Mouse (Mus musculus): ENCODE data around the gene Cbfb. TPM values are rescaled to one million over a fixed set of nuclear protein-coding genes. Genes with fewer than 3 reads are reported as not detected.
A peak's percentile ranks its signal among the peaks of the same experiment; 100 is the strongest.

The Cbfb gene
- total and polyA plus RNA-seq, 2 experiments from 2014 or later, result 27.0 to 50.0 TPM

DNA sequence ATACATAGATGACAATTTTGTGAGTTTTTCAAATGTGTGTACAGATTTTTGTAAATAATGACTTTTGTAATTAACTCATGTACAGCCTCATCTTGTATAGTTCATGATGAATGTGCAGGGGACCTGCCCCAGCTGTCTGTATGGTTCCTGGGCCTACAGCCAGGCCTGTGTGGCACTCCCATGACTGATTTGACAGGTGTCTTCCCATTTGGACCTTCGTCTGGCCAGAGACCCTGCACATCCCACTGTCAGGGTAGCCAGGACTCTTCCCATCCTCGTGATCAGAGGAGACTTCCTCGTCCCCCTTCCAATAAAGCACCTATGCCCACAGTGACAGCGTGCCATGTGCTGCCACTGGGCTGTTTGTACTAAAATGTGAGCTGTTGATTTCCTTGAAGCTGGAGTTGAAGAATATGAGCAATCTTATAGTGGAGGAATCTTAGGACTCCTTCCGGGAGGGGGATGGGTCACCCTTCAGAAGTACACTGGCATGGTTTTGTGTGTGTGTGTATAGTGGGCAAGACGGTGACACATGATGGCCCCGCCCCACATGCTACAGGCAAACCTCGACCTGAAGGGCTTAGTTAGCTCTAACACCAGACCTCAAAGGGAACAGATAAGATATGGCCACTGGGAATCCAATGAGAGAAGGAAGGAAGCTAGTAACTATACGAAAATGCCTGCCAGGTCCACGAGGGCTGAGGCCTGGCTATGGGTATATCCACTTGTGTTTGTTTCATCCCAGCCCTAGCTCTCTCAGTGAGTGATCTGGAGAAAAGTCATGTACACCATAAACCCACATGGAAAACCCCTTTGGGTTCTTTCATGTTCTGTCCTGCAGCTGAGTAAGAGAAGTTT, 82.4 kb downstream of the Cbfb start:
- H3K27me3 ChIP-seq (ENCODE audit: control insufficient read depth, insufficient read depth, low read length), result 0 out of 2 replicates have a peak, but pooled peaks cover 11% of the 10 kb centered on the region
- no peak overlapping the region for H3K9ac ChIP-seq (replicated peaks; ENCODE audit: low read depth, low read length)
- peaks cover 14% of the 10 kb centered on the region for H3K4me1 ChIP-seq (ENCODE audit: control insufficient read depth, insufficient read depth)
- ATAC-seq (ENCODE audit: insufficient read depth, low read depth) (no peak), DNase-seq (ENCODE audit: low spot score) (no peak)
- no peaks in the 10 kb centered on the region for H3K9me3 ChIP-seq (replicated peaks; ENCODE audit: control insufficient read depth, low read length)
- 66% methylated on average over 10 of the region's 10 CpGs for WGBS
- peaks cover 53% of the 10 kb centered on the region for H3K36me3 ChIP-seq (replicated peaks; ENCODE audit: control insufficient read depth, insufficient read depth, low read length)
- TF ChIP-seq EP300 (IDR thresholded peaks at IDR 0.05; ENCODE audit: low read depth) (no peak), CTCF (IDR thresholded peaks at IDR 0.05; ENCODE audit: low read depth) (no peak)
- no peak overlapping the region for H3K4me3 ChIP-seq (ENCODE audit: low read depth, low read length)
- H3K27ac ChIP-seq (ENCODE audit: low read depth), result no peak overlapping the region
- no peak overlapping the region for H3K4me2 ChIP-seq (ENCODE audit: low read depth, low read length)

- WGBS, result 48% methylated on average over 20 of the region's 20 CpGs
- H3K9me3 ChIP-seq (replicated peaks; ENCODE audit: control insufficient read depth, low read length), result no peaks in the 10 kb centered on the region
- DNase-seq (ENCODE audit: low spot score), result no peak
- H3K27ac ChIP-seq (ENCODE audit: low read depth), result no peak overlapping the region
- H3K27me3 ChIP-seq (ENCODE audit: control insufficient read depth, insufficient read depth, low read length), result peaks cover 15% of the 10 kb centered on the region; the same call in 1 of the 2 replicates
- peak overlapping the region; percentile 99 for H3K4me2 ChIP-seq (ENCODE audit: low read depth, low read length)
- H3K4me3 ChIP-seq (ENCODE audit: low read depth, low read length), result peak overlapping the region; percentile 67
- no peak overlapping the region; the same call in 1 of the 2 replicates for H3K9ac ChIP-seq (replicated peaks; ENCODE audit: low read depth, low read length)
- no peak for ATAC-seq (ENCODE audit: insufficient read depth, low read depth)
- H3K36me3 ChIP-seq (replicated peaks; ENCODE audit: control insufficient read depth, insufficient read depth, low read length), result peaks cover 45% of the 10 kb centered on the region
- peaks cover 16% of the 10 kb centered on the region for H3K4me1 ChIP-seq (ENCODE audit: control insufficient read depth, insufficient read depth)
- TF ChIP-seq CTCF (IDR thresholded peaks at IDR 0.05; ENCODE audit: low read depth) (no peak), EP300 (IDR thresholded peaks at IDR 0.05; ENCODE audit: low read depth) (no peak)
Measured at GRCm38 (mm10) chr8:105253766-105254151, 83.3 kb downstream of the Cbfb start.

- H3K9ac ChIP-seq (replicated peaks; ENCODE audit: low read depth, low read length), result peak overlapping the region; percentile 55
- ATAC-seq (ENCODE audit: insufficient read depth, low read depth), result peak; percentile 79
Measured at GRCm38 (mm10) chr8:105254152-105254965, 83.9 kb downstream of the Cbfb start.

GRCm38 (mm10) chr8:105254966-105255350, 84.5 kb downstream of the Cbfb start, which contains the start of gene B3gnt9:
B3gnt9 (minus strand) TSS chr8:105255153.
- Histone ChIP-seq H3K9me3 (replicated peaks; ENCODE audit: control insufficient read depth, low read length) (no peaks in the 10 kb centered on the region), H3K36me3 (replicated peaks; ENCODE audit: control insufficient read depth, insufficient read depth, low read length) (peaks cover 34% of the 10 kb centered on the region), H3K27ac (ENCODE audit: low read depth) (peak within 1 kb of the TSS; percentile 78), H3K4me1 (ENCODE audit: control insufficient read depth, insufficient read depth) (peaks cover 26% of the 10 kb centered on the region), H3K4me3 (ENCODE audit: low read depth, low read length) (peak within 1 kb of the TSS; percentile 67), H3K4me2 (ENCODE audit: low read depth, low read length) (peak within 1 kb of the TSS; percentile 99), H3K9ac (replicated peaks; ENCODE audit: low read depth, low read length) (peak within 1 kb of the TSS; percentile 55), H3K27me3 (ENCODE audit: control insufficient read depth, insufficient read depth, low read length) (peaks cover 15% of the 10 kb centered on the region; the same call in 1 of the 2 replicates)
- TF ChIP-seq CTCF (IDR thresholded peaks at IDR 0.05; ENCODE audit: low read depth), result no peak
- TF ChIP-seq EP300 (IDR thresholded peaks at IDR 0.05; ENCODE audit: low read depth), result no peak
- WGBS, result 6% methylated on average over 14 of the region's 14 CpGs
- ATAC-seq (ENCODE audit: insufficient read depth, low read depth) (peak; percentile 59), DNase-seq (ENCODE audit: low spot score) (peak; percentile 62)

More at GRCm38 (mm10) chr8:105254152-105254965, 83.9 kb downstream of the Cbfb start:
- TF ChIP-seq EP300 (IDR thresholded peaks at IDR 0.05; ENCODE audit: low read depth) (0 out of 2 replicates have a peak, but pooled peaks have one; percentile 28), CTCF (IDR thresholded peaks at IDR 0.05; ENCODE audit: low read depth) (peak; percentile 76)
- peak overlapping the region; percentile 99 for H3K4me2 ChIP-seq (ENCODE audit: low read depth, low read length)
- DNase-seq (ENCODE audit: low spot score), result peak; percentile 82
- peaks cover 15% of the 10 kb centered on the region; the same call in 1 of the 2 replicates for H3K27me3 ChIP-seq (ENCODE audit: control insufficient read depth, insufficient read depth, low read length)
- H3K9me3 ChIP-seq (replicated peaks; ENCODE audit: control insufficient read depth, low read length), result no peaks in the 10 kb centered on the region
- WGBS, result 1% methylated on average over 70 of the region's 74 CpGs
- H3K4me3 ChIP-seq (ENCODE audit: low read depth, low read length), result peak overlapping the region; percentile 67
- peak overlapping the region; percentile 78 for H3K27ac ChIP-seq (ENCODE audit: low read depth)
- peaks cover 40% of the 10 kb centered on the region for H3K36me3 ChIP-seq (replicated peaks; ENCODE audit: control insufficient read depth, insufficient read depth, low read length)
- H3K4me1 ChIP-seq (ENCODE audit: control insufficient read depth, insufficient read depth), result peaks cover 22% of the 10 kb centered on the region
